Comparison of ENCODE assay signal across 21 mouse cellular contexts in the genomic region with DNA sequence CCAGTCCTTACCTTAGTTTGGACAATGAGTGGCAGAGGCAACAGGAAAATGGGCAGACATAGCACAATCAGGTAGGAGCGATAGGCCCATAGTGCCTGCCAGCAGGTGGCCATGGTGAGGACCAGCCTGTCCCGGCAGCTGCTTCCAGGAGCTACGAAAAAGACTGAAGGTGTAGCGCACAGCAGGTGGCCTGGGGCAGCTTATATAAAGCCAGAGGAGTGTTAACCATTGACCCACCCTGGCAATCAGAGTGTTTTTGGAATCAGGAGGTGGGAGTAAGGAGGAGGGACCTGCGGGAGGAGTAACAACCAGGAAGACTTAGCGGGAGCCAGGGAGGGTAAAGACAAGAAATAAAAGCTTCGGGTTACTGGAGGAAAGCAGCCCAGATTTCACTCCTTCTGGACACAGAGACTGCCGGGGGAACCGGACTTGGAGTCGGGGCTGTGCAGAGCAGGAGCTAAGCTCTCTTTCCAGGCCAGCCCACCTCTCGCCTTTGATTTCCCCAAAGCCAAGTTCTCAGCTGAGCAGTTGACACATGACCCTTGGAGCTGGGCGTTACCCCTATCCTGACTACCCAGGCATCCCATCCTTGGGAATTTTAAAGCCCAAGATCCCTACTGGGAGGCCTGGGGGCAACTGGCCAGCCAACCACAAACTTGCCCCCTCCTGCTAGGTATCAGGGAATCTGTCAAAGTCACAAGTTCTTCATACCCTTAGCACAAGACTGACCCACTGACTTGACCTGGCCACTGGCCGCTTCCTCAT. TPM values are rescaled to one million over a fixed set of nuclear protein-coding genes. Genes with fewer than 3 reads are reported as not detected.
DNase-seq lines count a peak whose midpoint lies in the region; ATAC-seq and TF ChIP-seq lines count a peak whose summit lies in the region.
"Had no signal": no experiment of that assay in that cellular context is flagged by ENCODE, and none has a peak within 500 bp of the region (broad histone marks: within the 10 kb centered on the region; RNA-seq: fewer than 3 reads in every experiment).

A gene (minus strand): TSS at position 163 of the 765 bp plus-strand sequence.

- H3K79me2 ChIP-seq in liver, adult 2 months (ENCODE audit: control insufficient read depth, insufficient read depth, low read length), result no peaks in the 10 kb centered on the region

- H3K36me3 ChIP-seq in liver, adult 2 months (ENCODE audit: control insufficient read depth, insufficient read depth, low read length), result no peaks in the 10 kb centered on the region
- no peaks in the 10 kb centered on the region for H3K36me3 ChIP-seq in liver, embryonic 11.5 days (ENCODE audit: control insufficient read depth, insufficient read depth, low read length)
- H3K36me3 ChIP-seq: embryonic facial prominence, embryonic 10.5 days; hindbrain, embryonic 15.5 days; lung, embryonic 15.5 days; midbrain, embryonic 15.5 days; neural tube, embryonic 13.5 days; stomach, embryonic 15.5 days had no signal

- peaks cover 29% of the 10 kb centered on the region for H3K4me1 ChIP-seq in liver, adult 2 months (ENCODE audit: control insufficient read depth, insufficient read depth, low read length)
- H3K4me1 ChIP-seq in liver, embryonic 11.5 days (replicated peaks; ENCODE audit: control insufficient read depth, insufficient read depth, low read length), result no peaks in the 10 kb centered on the region; the same call in 1 of the 2 replicates
- H3K4me1 ChIP-seq: hindbrain, embryonic 15.5 days; midbrain, embryonic 15.5 days; neural tube, embryonic 13.5 days; stomach, embryonic 15.5 days had no signal

- no peak within 1 kb of the TSS for H3K4me2 ChIP-seq in liver, embryonic 11.5 days
- H3K4me2 ChIP-seq: hindbrain, embryonic 15.5 days; lung, embryonic 15.5 days; midbrain, embryonic 15.5 days; neural tube, embryonic 13.5 days; stomach, embryonic 15.5 days had no signal

- TF ChIP-seq POLR2A in liver, adult 2 months (IDR thresholded peaks at IDR 0.05; ENCODE audit: extremely low read depth, insufficient read depth, low read length), result no peak

- no peak within 1 kb of the TSS for H3K9ac ChIP-seq in liver, adult 2 months (ENCODE audit: low read depth, low read length)
- no peak within 1 kb of the TSS for H3K9ac ChIP-seq in liver, embryonic 11.5 days (ENCODE audit: low read depth, low read length)
- H3K9ac ChIP-seq: hindbrain, embryonic 15.5 days; lung, embryonic 15.5 days; midbrain, embryonic 15.5 days; neural tube, embryonic 13.5 days; stomach, embryonic 15.5 days had no signal

- H3K27ac ChIP-seq in liver, adult 2 months (replicated peaks; ENCODE audit: insufficient read depth, low read depth, low read length), result no peak within 1 kb of the TSS; the same call in 1 of the 2 replicates
- H3K27ac ChIP-seq in liver, embryonic 11.5 days (ENCODE audit: low read depth, low read length), result no peak within 1 kb of the TSS
- H3K27ac ChIP-seq: embryonic facial prominence, embryonic 10.5 days; hindbrain, embryonic 15.5 days; lung, embryonic 15.5 days; midbrain, embryonic 15.5 days; neural tube, embryonic 13.5 days; stomach, embryonic 15.5 days had no signal

- WGBS in liver, adult 2 months, result 32% methylated on average over 13 of the region's 13 CpGs
- WGBS in liver, embryonic 11.5 days, result 20% methylated on average over 13 of the region's 13 CpGs

- H3K9me3 ChIP-seq in liver, embryonic 11.5 days (ENCODE audit: control insufficient read depth, low read length), result no peaks in the 10 kb centered on the region
- H3K9me3 ChIP-seq: embryonic facial prominence, embryonic 10.5 days; hindbrain, embryonic 15.5 days; lung, embryonic 15.5 days; midbrain, embryonic 15.5 days; neural tube, embryonic 13.5 days; stomach, embryonic 15.5 days had no signal

- ATAC-seq in liver, embryonic 11.5 days (replicated peaks; ENCODE audit: low FRiP score), result no peak
- no peak for ATAC-seq in megakaryocyte-erythroid progenitor cell, adult 5-6 weeks (replicated peaks; ENCODE audit: low FRiP score, low TSS enrichment, poor library complexity, severe bottlenecking)
- ATAC-seq: midbrain, embryonic 15.5 days had no signal

- DNase-seq in liver, adult 2 months (ENCODE audit: extremely low read depth, low read depth, low spot score), result peak; percentile 65
- no peak for DNase-seq in liver, embryonic 11.5 days (ENCODE audit: low spot score)
- peak; percentile 85 for DNase-seq in ES-CJ7 (ENCODE audit: low read depth, low spot score)
- DNase-seq in kidney, adult 11 months, result peak; percentile 88
- DNase-seq in kidney, postnatal 14 days, result peak; percentile 82
- DNase-seq in urinary bladder, postnatal 36 days (ENCODE audit: low spot score in 2 of 2), result no peak
- DNase-seq in gastrocnemius, adult 18-20 months (ENCODE audit: low spot score), result no peak
- DNase-seq: adrenal gland, postnatal 14 days; cerebellum, postnatal 14 days; heart, adult 11 months; left cerebral cortex, postnatal 4 days had no signal

- TF ChIP-seq CTCF in liver, adult 2 months (IDR thresholded peaks at IDR 0.05; ENCODE audit: low read depth, low read length), result peak; percentile 45

- H3K4me3 ChIP-seq in liver, adult 2 months (ENCODE audit: insufficient read depth, low read depth, low read length), result no peak within 1 kb of the TSS; the same call in 1 of the 2 replicates
- H3K4me3 ChIP-seq in liver, embryonic 11.5 days (ENCODE audit: low read depth, low read length), result no peak within 1 kb of the TSS
- H3K4me3 ChIP-seq: embryonic facial prominence, embryonic 10.5 days; hindbrain, embryonic 15.5 days; lung, embryonic 15.5 days; midbrain, embryonic 15.5 days; neural tube, embryonic 13.5 days; stomach, embryonic 15.5 days had no signal

- no peaks in the 10 kb centered on the region for H3K27me3 ChIP-seq in liver, adult 2 months (ENCODE audit: control insufficient read depth, insufficient read depth, low read length)
- H3K27me3 ChIP-seq in liver, embryonic 11.5 days (replicated peaks; ENCODE audit: control insufficient read depth, insufficient read depth, low read length), result peaks cover 15% of the 10 kb centered on the region
- H3K27me3 ChIP-seq: hindbrain, embryonic 15.5 days; midbrain, embryonic 15.5 days; stomach, embryonic 15.5 days had no signal

RNA-seq across cellular contexts. Expression of the gene that starts here (rescaled TPM):
- 0.65 and 1.9 TPM in 2 replicates for total RNA-seq in liver, adult 2 months (2014; rRNA removed)
- polyA plus RNA-seq in liver, adult 2 months (2012; rRNA removed), result 4.7 and 5.6 TPM in 2 replicates
- not detected in 2 replicates for polyA plus RNA-seq in liver, embryonic 11.5 days (2014; fragmentation: Nextera tagmentation; extraction: Ambion mirVana)
- not detected in 2 replicates for total RNA-seq in megakaryocyte-erythroid progenitor cell, adult 5-6 weeks (2014; fragmentation: Nextera tagmentation)
- total RNA-seq in megakaryocyte-erythroid progenitor cell, adult 5-6 weeks (2017), result not detected in 2 replicates
- total RNA-seq in gastrocnemius, adult 18-20 months (2021), result not detected
- total RNA-seq: adrenal gland, postnatal 14 days; CH12.LX; layer of hippocampus, postnatal 10 days; left cerebral cortex, postnatal 4 days had no signal
- polyA plus RNA-seq: embryonic facial prominence, embryonic 10.5 days; frontal cortex, adult 2 months; hindbrain, embryonic 15.5 days; midbrain, embryonic 15.5 days; neural tube, embryonic 13.5 days had no signal

Comparison
In these comparisons a context has a peak if more than half of its experiments do, and no peak if none do; other contexts are left out.
1. DNase-seq: peak in liver, adult 2 months (single experiment), ES-CJ7 (single experiment), kidney, adult 11 months (single experiment) and kidney, postnatal 14 days (single experiment); none in liver, embryonic 11.5 days (single experiment), urinary bladder, postnatal 36 days (0 of 2) and gastrocnemius, adult 18-20 months (single experiment).